Mouse (Mus musculus) E14TG2a.4 (cell line): ENCODE results near the gene Pid1.

Experiments used
- CTCF ChIP-seq: conservative IDR thresholded peaks from 2 replicates; pipeline ENCODE4 v1.5.1; 2014; ENCODE audit warnings: low read length
- NANOG ChIP-seq: IDR thresholded peaks from 2 replicates; pipeline ENCODE4 v1.6.1; 2014; ENCODE audit warnings: borderline replicate concordance, low read length, mixed read lengths
- POU5F1 ChIP-seq: IDR thresholded peaks from 2 replicates; pipeline ENCODE4 v1.6.1; 2014; ENCODE audit warnings: low read length, borderline replicate concordance

DNA sequence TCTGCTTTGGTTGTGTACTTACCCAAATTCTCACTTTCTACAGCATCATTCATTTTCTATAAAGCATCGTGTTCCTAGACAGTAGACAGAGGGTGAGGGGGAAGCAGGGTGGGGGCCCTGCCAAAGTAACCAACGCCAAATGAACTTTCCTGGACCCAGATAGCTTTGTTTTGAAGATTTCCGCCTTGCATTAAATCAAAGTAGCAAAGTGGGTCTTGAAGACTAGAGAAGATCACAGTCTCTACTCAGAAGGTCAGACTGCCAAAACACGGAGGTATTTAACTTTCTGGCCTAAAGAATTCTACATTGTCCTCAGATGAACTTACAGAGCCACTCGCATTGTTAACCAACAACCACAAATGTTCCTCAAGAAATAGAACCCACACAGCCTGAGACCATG, 109.6 kb downstream of the Pid1 start:
- TF ChIP-seq CTCF: no peak
- TF ChIP-seq POU5F1: no peak
- TF ChIP-seq NANOG: no peak
